Mouse (Mus musculus): ENCODE data around the gene C130060K24Rik. TPM values are rescaled to one million over a fixed set of nuclear protein-coding genes. Genes with fewer than 3 reads are reported as not detected.

The C130060K24Rik gene
- polyA plus RNA-seq, 1 experiment from 2014 or later, result 1.1 TPM

- Histone ChIP-seq H3K36me3 (replicated peaks) (no peaks in the 10 kb centered on the region), H3K4me3 (no peak overlapping the region)
- WGBS, result 81% methylated on average over 5 of the region's 5 CpGs
These were observed 89.4 kb downstream of the C130060K24Rik start for GRCm38 (mm10) chr6:65470320-65470719.

GRCm38 (mm10) chr6:65472455-65472854 is 91.5 kb downstream of the C130060K24Rik start:
- no peak for DNase-seq (ENCODE audit: low spot score)
- Histone ChIP-seq H3K27ac (replicated peaks) (no peak overlapping the region), H3K4me1 (no peaks in the 10 kb centered on the region), H3K36me3 (replicated peaks) (no peaks in the 10 kb centered on the region), H3K27me3 (replicated peaks; ENCODE audit: low read depth, poor library complexity, severe bottlenecking) (no peaks in the 10 kb centered on the region), H3K4me3 (no peak overlapping the region), H3K9me3 (no peaks in the 10 kb centered on the region)
- 93% methylated on average over 7 of the region's 7 CpGs for WGBS

More at GRCm38 (mm10) chr6:65470320-65470719, 89.4 kb downstream of the C130060K24Rik start:
- no peaks in the 10 kb centered on the region for H3K4me1 ChIP-seq
- H3K27me3 ChIP-seq (replicated peaks; ENCODE audit: low read depth, poor library complexity, severe bottlenecking), result no peaks in the 10 kb centered on the region
- H3K9me3 ChIP-seq, result no peaks in the 10 kb centered on the region
- DNase-seq (ENCODE audit: low spot score), result no peak
- no peak overlapping the region for H3K27ac ChIP-seq (replicated peaks)

DNA sequence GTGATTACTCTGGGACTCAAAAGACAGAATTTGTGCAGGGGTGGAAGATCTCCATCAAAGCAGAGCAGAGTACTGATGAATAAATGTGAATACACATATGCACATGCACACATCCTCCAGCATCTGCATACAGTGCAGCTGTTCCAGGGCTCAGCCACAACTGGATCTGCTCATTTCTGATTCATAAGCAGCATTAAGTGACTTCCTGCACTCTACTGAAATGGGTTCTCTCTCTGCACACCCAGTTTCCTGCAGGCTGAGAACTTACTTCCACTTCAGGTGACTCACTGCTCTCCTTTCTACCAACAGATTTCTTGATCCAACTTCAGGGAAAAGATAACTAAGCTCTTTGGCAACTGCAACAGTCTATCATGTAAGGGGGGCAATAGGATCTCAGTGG is 117.9 kb downstream of the C130060K24Rik start:
- H3K27ac ChIP-seq (replicated peaks), result no peak overlapping the region
- H3K27me3 ChIP-seq (replicated peaks; ENCODE audit: low read depth, poor library complexity, severe bottlenecking), result no peaks in the 10 kb centered on the region
- no peaks in the 10 kb centered on the region for H3K36me3 ChIP-seq (replicated peaks)
- no peak overlapping the region for H3K4me3 ChIP-seq
- DNase-seq (ENCODE audit: low spot score), result no peak
- no peaks in the 10 kb centered on the region for H3K4me1 ChIP-seq
- no peaks in the 10 kb centered on the region for H3K9me3 ChIP-seq

Other genes starting within 250 kb of the C130060K24Rik start
- 3.6 and 4.3 TPM in 2 replicates for gene Hpgds, start 236.2 kb upstream of the C130060K24Rik start, polyA plus RNA-seq (2016; fragmentation: Nextera tagmentation; extraction: Ambion mirVana)
- not detected in 2 replicates for gene Tnip3, start 144.2 kb downstream of the C130060K24Rik start, polyA plus RNA-seq (2016; fragmentation: Nextera tagmentation; extraction: Ambion mirVana)